Comparison of ENCODE assay signal across 10 mouse cellular contexts in the genomic region with DNA sequence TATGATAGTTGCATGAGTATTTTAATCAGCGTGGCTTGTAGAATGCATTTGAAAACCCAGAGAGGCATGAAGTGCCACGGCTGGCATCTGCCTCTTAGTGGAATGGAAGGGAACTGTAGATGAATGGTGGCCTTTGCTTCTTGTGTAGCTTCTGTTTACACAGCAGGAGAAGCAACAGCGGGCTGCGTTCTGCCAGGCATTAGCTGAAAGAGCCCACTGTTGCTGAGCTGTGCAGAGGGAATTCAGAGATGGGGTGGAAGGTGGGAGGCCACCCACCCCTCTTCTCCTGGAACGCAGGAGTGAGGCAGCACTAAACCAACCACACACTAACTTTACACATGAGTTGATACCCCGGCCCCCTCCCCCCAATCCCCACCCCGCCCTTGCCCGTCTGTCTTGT. TPM values are rescaled to one million over a fixed set of nuclear protein-coding genes. Genes with fewer than 3 reads are reported as not detected.
A peak's percentile ranks its signal among the peaks of the same experiment; 100 is the strongest.
DNase-seq lines count a peak whose midpoint lies in the region; ATAC-seq lines count a peak whose summit lies in the region.
"Had no signal": no experiment of that assay in that cellular context is flagged by ENCODE, and none has a peak within 500 bp of the region (broad histone marks: within the 10 kb centered on the region; RNA-seq: fewer than 3 reads in every experiment).

No protein-coding gene starts in this region.

- H3K4me3 ChIP-seq in kidney, embryonic 15.5 days (replicated peaks), result no peak overlapping the region
- no peak overlapping the region for H3K4me3 ChIP-seq in forebrain, embryonic 13.5 days
- H3K4me3 ChIP-seq in midbrain, embryonic 11.5 days (ENCODE audit: low read depth, low read length), result no peak overlapping the region
- H3K4me3 ChIP-seq in heart, embryonic 11.5 days (ENCODE audit: low read depth, low read length), result no peak overlapping the region

- peaks cover 5% of the 10 kb centered on the region; the same call in 1 of the 2 replicates for H3K4me1 ChIP-seq in kidney, embryonic 15.5 days
- H3K4me1 ChIP-seq in forebrain, embryonic 13.5 days, result peaks cover 26% of the 10 kb centered on the region
- peaks cover 4% of the 10 kb centered on the region; the same call in 1 of the 2 replicates for H3K4me1 ChIP-seq in midbrain, embryonic 11.5 days (ENCODE audit: control insufficient read depth, insufficient read depth, low read length)
- peaks cover 2% of the 10 kb centered on the region; the same call in 1 of the 2 replicates for H3K4me1 ChIP-seq in heart, embryonic 11.5 days (ENCODE audit: control insufficient read depth, insufficient read depth, low read length)

- no peaks in the 10 kb centered on the region for H3K36me3 ChIP-seq in kidney, embryonic 15.5 days
- no peaks in the 10 kb centered on the region for H3K36me3 ChIP-seq in forebrain, embryonic 13.5 days (ENCODE audit: poor library complexity, severe bottlenecking)
- H3K36me3 ChIP-seq in midbrain, embryonic 11.5 days (ENCODE audit: control insufficient read depth, insufficient read depth, low read length), result no peaks in the 10 kb centered on the region
- H3K36me3 ChIP-seq in heart, embryonic 11.5 days (ENCODE audit: control insufficient read depth, insufficient read depth, low read length), result no peaks in the 10 kb centered on the region

- H3K9me3 ChIP-seq in kidney, embryonic 15.5 days (replicated peaks), result no peaks in the 10 kb centered on the region
- H3K9me3 ChIP-seq in forebrain, embryonic 13.5 days (replicated peaks), result no peaks in the 10 kb centered on the region
- no peaks in the 10 kb centered on the region for H3K9me3 ChIP-seq in midbrain, embryonic 11.5 days (ENCODE audit: control insufficient read depth, low read length)
- H3K9me3 ChIP-seq in heart, embryonic 11.5 days (replicated peaks; ENCODE audit: control insufficient read depth, low read length), result no peaks in the 10 kb centered on the region

- peak; percentile 36; the same call in 1 of the 2 replicates for ATAC-seq in kidney, embryonic 15.5 days (replicated peaks; ENCODE audit: low FRiP score)
- ATAC-seq in forebrain, embryonic 13.5 days, result 0 out of 2 replicates have a peak, but pooled peaks have one; percentile 33
- ATAC-seq in midbrain, embryonic 11.5 days (ENCODE audit: low FRiP score), result peak; percentile 83
- no peak for ATAC-seq in heart, embryonic 11.5 days (replicated peaks; ENCODE audit: insufficient number of reproducible peaks, low FRiP score, low TSS enrichment)

- 0 out of 2 replicates have a peak overlapping the region, but pooled peaks have one; percentile 27 for H3K4me2 ChIP-seq in kidney, embryonic 15.5 days
- no peak overlapping the region for H3K4me2 ChIP-seq in forebrain, embryonic 13.5 days
- H3K4me2 ChIP-seq in midbrain, embryonic 11.5 days, result no peak overlapping the region
- H3K4me2 ChIP-seq in heart, embryonic 11.5 days, result no peak overlapping the region

- no peak for DNase-seq in kidney, postnatal 36 days
- peak; percentile 33 to 34 for DNase-seq in cerebellum, adult 18-20 months
- no peak for DNase-seq in midbrain, embryonic 11.5 days (ENCODE audit: low spot score, missing footprints)
- no peak for DNase-seq in left cerebral cortex, adult 9 months (ENCODE audit: low spot score in 2 of 2)
- DNase-seq in urinary bladder, postnatal 25 days (ENCODE audit: low spot score), result no peak
- DNase-seq: adrenal gland, postnatal 36 days; gastrocnemius, postnatal 36 days had no signal

- no peaks in the 10 kb centered on the region for H3K27me3 ChIP-seq in kidney, embryonic 15.5 days
- 0 out of 2 replicates have a peak, but pooled peaks cover 5% of the 10 kb centered on the region for H3K27me3 ChIP-seq in forebrain, embryonic 13.5 days
- no peaks in the 10 kb centered on the region for H3K27me3 ChIP-seq in midbrain, embryonic 11.5 days (ENCODE audit: control insufficient read depth, insufficient read depth, low read length)
- no peaks in the 10 kb centered on the region for H3K27me3 ChIP-seq in heart, embryonic 11.5 days (ENCODE audit: control insufficient read depth, insufficient read depth, low read length)

- no peak overlapping the region for H3K27ac ChIP-seq in kidney, embryonic 15.5 days
- H3K27ac ChIP-seq in forebrain, embryonic 13.5 days, result no peak overlapping the region
- H3K27ac ChIP-seq in midbrain, embryonic 11.5 days (ENCODE audit: low read depth, low read length), result no peak overlapping the region
- no peak overlapping the region for H3K27ac ChIP-seq in heart, embryonic 11.5 days (ENCODE audit: low read depth, low read length)

- WGBS in kidney, embryonic 15.5 days, result 22% methylated on average over 8 of the region's 8 CpGs
- WGBS in forebrain, embryonic 13.5 days, result 35% methylated on average over 8 of the region's 8 CpGs
- 56% methylated on average over 8 of the region's 8 CpGs for WGBS in midbrain, embryonic 11.5 days
- WGBS in heart, embryonic 11.5 days (ENCODE audit: insufficient replicate concordance), result 40% methylated on average over 8 of the region's 8 CpGs

- no peak overlapping the region for H3K9ac ChIP-seq in kidney, embryonic 15.5 days
- no peak overlapping the region for H3K9ac ChIP-seq in forebrain, embryonic 13.5 days
- no peak overlapping the region for H3K9ac ChIP-seq in midbrain, embryonic 11.5 days (ENCODE audit: low read length)
- H3K9ac ChIP-seq in heart, embryonic 11.5 days (ENCODE audit: low read depth, low read length), result no peak overlapping the region

RNA-seq across cellular contexts. Expression of a gene that starts 53.0 kb away (rescaled TPM):
- 8.1 and 12.7 TPM in 2 replicates for polyA plus RNA-seq in kidney, embryonic 15.5 days (2015; fragmentation: Nextera tagmentation; extraction: Ambion mirVana)
- polyA plus RNA-seq in forebrain, embryonic 13.5 days (2015; fragmentation: Nextera tagmentation; extraction: Ambion mirVana), result 0.84 and 1.8 TPM in 2 replicates
- polyA plus RNA-seq in midbrain, embryonic 11.5 days (2014; fragmentation: Nextera tagmentation; extraction: Ambion mirVana), result 8.6 and 9.0 TPM in 2 replicates
- polyA plus RNA-seq in heart, embryonic 11.5 days (2014; fragmentation: Nextera tagmentation; extraction: Ambion mirVana), result 18.5 and 23.8 TPM in 2 replicates

Comparison
In these comparisons a context has a peak if more than half of its experiments do, and no peak if none do; other contexts are left out.
1. DNase-seq: peak in cerebellum, adult 18-20 months (2 of 2); none in kidney, postnatal 36 days (0 of 2), midbrain, embryonic 11.5 days (single experiment), left cerebral cortex, adult 9 months (0 of 2) and urinary bladder, postnatal 25 days (single experiment).